Mouse (Mus musculus) natural killer cell, adult 2 months (primary cell): ENCODE measurements around the gene Uap1l1.
A peak's percentile ranks its signal among the peaks of the same experiment; 100 is the strongest.

Experiments
- DNase-seq, 2 experiments: peaks; one replicate each; pipeline ENCODE4 v3.0.0; 2022; ENCODE audit warnings: low spot score in 2 of 2

Gene Uap1l1

GRCm38 (mm10) chr2:25318971-25319773, 46.3 kb downstream of the Uap1l1 start, which contains the start of gene Grin1:
TSS of gene Grin1 (minus strand) at chr2:25319187.
- peak in 1 of 2 experiments; percentile 45 for DNase-seq

GRCm38 (mm10) chr2:25318119-25318966, 47.1 kb downstream of the Uap1l1 start:
- DNase-seq, result no peak

GRCm38 (mm10) chr2:25311491-25311891, 54.0 kb downstream of the Uap1l1 start:
- no peak for DNase-seq

- DNase-seq, result no peak
These were observed 54.5 kb downstream of the Uap1l1 start for GRCm38 (mm10) chr2:25310969-25311368.

DNA sequence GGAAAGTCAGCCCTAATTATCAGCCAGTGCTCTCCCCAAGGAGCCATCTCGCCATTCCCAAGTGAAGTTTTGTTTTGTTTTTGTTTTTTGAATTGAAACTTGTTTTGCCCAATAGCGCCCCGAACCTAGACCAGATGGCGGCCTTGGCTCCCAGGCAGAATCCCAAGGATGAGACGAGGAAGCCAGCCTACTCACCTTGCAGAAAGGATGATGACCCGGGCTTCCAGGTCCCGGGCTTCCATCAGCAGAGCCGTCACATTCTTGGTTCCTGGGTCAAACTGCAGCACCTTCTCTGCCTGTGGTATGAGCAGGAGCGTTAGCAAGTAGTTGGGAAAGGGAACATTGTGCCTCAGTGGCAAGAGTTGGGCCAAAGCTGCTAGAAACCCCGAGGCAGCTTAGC, 55.3 kb downstream of the Uap1l1 start:
- DNase-seq, result no peak
